Mouse (Mus musculus): ENCODE measurements around the gene Ddx31.

Ddx31 gene

GRCm38 (mm10) chr2:28842042-28842441, 1.8 kb downstream of the Ddx31 start:
- no peak for TF ChIP-seq GATA4 (IDR thresholded peaks at IDR 0.05; ENCODE audit: insufficient replicate concordance, low read length)

- TF ChIP-seq GATA4 (IDR thresholded peaks at IDR 0.05; ENCODE audit: insufficient replicate concordance, low read length), result no peak
Observed at GRCm38 (mm10) chr2:28848879-28849278, 8.7 kb downstream of the Ddx31 start.

GRCm38 (mm10) chr2:28852594-28852993, 12.4 kb downstream of the Ddx31 start:
- no peak for TF ChIP-seq GATA4 (IDR thresholded peaks at IDR 0.05; ENCODE audit: insufficient replicate concordance, low read length)

DNA sequence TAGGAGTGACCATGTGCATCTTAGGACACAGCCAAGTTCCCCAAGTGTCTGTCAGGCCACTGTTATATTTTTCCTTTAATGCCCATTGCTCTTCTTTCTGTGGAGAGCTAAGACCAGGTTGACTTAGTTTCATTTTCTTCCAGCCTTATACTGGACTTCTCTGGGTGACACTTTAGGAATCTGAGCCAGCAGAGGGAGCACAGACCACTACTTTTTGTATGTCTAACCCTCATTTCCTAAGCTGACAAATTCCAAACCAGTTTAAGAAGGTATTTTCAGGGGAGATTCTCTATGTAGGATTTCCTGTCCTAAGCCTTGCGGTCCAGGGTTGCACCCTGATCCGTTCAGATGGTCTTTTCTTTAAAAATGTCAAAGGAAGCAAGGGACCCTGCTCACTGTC, 15.6 kb downstream of the Ddx31 start:
- TF ChIP-seq GATA4 (IDR thresholded peaks at IDR 0.05; ENCODE audit: insufficient replicate concordance, low read length), result no peak

- no peak for TF ChIP-seq GATA4 (IDR thresholded peaks at IDR 0.05; ENCODE audit: insufficient replicate concordance, low read length)
Observed at GRCm38 (mm10) chr2:28859303-28859702, 19.1 kb downstream of the Ddx31 start.

DNA sequence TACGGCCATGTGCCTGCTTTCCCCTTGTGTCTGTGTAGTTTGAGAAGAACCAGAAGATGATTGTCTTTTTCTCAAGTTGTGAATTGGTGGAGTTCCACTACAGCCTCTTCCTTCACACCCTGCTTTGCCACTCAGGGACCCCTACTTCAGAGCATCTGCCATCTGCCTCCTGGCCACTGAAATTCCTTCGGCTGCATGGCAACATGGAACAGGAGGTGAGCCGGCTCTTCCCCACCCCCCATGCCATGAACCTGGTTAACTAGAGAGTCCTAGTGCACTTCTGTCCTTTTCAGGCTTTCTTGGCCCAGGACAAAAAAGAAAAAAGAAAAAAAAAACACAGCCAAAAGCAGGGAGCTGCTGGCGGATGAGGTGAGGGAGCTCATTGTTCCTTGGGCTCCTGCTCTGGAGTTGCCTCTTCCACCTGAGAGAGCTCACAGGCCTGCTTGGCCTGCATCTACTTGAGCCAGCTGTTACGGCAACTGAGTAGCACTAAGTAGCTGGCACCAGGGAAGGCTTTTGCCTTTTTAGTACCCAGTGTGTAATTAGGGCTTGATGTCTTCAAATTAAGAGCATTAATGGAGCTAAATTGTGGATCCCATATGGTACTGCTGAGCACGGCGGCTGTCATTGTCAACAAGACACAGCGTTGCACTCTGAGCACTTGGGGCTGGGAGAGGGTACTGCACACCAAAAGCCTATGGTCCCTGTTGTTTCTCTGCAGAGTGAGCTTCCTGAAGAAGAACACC, 20.6 kb downstream of the Ddx31 start:
- TF ChIP-seq GATA4 (IDR thresholded peaks at IDR 0.05; ENCODE audit: insufficient replicate concordance, low read length), result no peak

DNA sequence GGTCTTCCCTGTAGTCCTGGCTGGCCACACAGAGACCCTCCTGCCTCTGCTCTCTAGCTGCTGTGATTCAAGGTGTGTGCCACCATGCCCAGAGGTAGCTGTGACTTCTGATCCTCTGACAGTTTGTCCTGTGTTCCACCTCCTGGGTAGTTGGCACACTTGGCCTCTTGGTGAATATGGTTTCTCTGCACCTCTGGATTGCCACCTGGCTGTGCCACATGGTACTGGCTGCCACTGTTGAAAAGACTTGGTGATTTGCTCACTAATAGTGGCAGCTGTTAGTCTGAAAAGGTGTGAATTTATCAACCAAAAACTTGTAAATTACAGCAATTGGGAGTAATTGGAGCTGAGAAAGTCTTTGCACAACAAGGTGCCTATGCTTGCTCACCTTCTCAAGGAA, 23.7 kb downstream of the Ddx31 start:
- TF ChIP-seq GATA4 (IDR thresholded peaks at IDR 0.05; ENCODE audit: insufficient replicate concordance, low read length), result no peak

GRCm38 (mm10) chr2:28867495-28867894, 27.3 kb downstream of the Ddx31 start:
- no peak for TF ChIP-seq GATA4 (IDR thresholded peaks at IDR 0.05; ENCODE audit: insufficient replicate concordance, low read length)

GRCm38 (mm10) chr2:28875554-28875953, 35.3 kb downstream of the Ddx31 start:
- TF ChIP-seq GATA4 (IDR thresholded peaks at IDR 0.05; ENCODE audit: insufficient replicate concordance, low read length), result no peak

DNA sequence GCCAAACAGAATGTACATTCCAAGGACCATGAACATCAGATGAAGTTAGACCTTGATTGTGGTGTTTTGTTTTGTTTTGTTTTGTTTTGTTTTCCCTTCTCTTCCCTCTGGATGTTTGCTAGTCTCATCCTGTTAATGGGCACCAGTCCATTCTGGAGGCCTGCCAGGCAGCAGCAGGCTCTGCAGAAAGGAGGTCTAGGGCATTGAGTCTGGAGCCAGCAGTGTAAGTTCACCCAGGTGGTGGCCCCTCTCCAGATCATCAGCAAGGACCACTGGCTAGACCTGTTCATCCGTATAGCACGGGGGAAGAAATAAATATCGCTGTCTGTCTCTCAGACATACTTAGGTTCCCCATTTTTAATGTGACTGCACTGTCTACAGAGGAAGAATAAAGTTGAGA, 41.1 kb downstream of the Ddx31 start:
- no peak for TF ChIP-seq GATA4 (IDR thresholded peaks at IDR 0.05; ENCODE audit: insufficient replicate concordance, low read length)

- no peak for TF ChIP-seq GATA4 (IDR thresholded peaks at IDR 0.05; ENCODE audit: insufficient replicate concordance, low read length)
Observed at GRCm38 (mm10) chr2:28882047-28882446, 41.8 kb downstream of the Ddx31 start.

- TF ChIP-seq GATA4 (IDR thresholded peaks at IDR 0.05; ENCODE audit: insufficient replicate concordance, low read length), result no peak
Observed at GRCm38 (mm10) chr2:28882826-28883485, 42.8 kb downstream of the Ddx31 start.

- no peak for TF ChIP-seq GATA4 (IDR thresholded peaks at IDR 0.05; ENCODE audit: insufficient replicate concordance, low read length)
Observed at GRCm38 (mm10) chr2:28884914-28885313, 44.7 kb downstream of the Ddx31 start.

DNA sequence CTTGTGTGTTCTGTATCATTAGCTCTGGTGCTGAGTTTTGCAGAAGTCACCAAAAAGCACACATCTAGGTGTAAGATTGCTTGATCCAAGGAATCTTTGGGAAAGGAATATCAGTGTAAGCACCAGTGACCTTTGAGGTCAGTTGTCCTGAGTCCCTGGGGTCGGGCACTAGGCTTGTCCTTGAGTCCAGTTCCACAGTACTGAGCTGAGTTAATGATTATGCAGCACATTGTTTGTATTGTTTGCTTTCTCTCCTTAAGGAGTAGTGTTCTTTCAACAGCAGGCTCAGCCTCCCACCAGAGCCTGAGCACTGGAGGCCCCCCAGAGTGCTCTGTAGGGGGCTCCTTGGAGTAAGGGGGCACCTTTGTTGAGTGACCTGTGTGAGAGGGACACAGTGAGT, 52.6 kb downstream of the Ddx31 start:
- TF ChIP-seq GATA4 (IDR thresholded peaks at IDR 0.05; ENCODE audit: insufficient replicate concordance, low read length), result no peak

GRCm38 (mm10) chr2:28893526-28893925, 53.3 kb downstream of the Ddx31 start:
- no peak for TF ChIP-seq GATA4 (IDR thresholded peaks at IDR 0.05; ENCODE audit: insufficient replicate concordance, low read length)

- no peak for TF ChIP-seq GATA4 (IDR thresholded peaks at IDR 0.05; ENCODE audit: insufficient replicate concordance, low read length)
Observed at GRCm38 (mm10) chr2:28895876-28896275, 55.7 kb downstream of the Ddx31 start.
